Mouse (Mus musculus) adrenal gland, postnatal 14 days (tissue): ENCODE measurements around the gene Aptx. TPM values are rescaled to one million over a fixed set of nuclear protein-coding genes. Genes with fewer than 3 reads are reported as not detected.

Experiments used
- DNase-seq: peaks from one replicate; pipeline ENCODE4 v3.0.0; 2021; ENCODE audit warnings: mixed read lengths
- microRNA-seq, 2 experiments: library from miRNA; unstranded; fragments of <30 nt; microRNA quantifications; one replicate each; pipeline ENCODE4 v1.2.0; 2021
- total RNA-seq: library from RNA; stranded (reverse); gene quantifications from 2 replicates; pipeline ENCODE4 v1.2.3, GENCODE M21; 2021

The Aptx gene
- total RNA-seq, 1 experiment from 2014 or later: 17.8 TPM

- no peak for DNase-seq
Measured at GRCm38 (mm10) chr4:40673526-40673925, 29.5 kb downstream of the Aptx start.

GRCm38 (mm10) chr4:40666237-40667012 lies 36.6 kb downstream of the Aptx start:
- no peak for DNase-seq

GRCm38 (mm10) chr4:40651055-40651454 lies 51.9 kb downstream of the Aptx start:
- DNase-seq: no peak

DNA sequence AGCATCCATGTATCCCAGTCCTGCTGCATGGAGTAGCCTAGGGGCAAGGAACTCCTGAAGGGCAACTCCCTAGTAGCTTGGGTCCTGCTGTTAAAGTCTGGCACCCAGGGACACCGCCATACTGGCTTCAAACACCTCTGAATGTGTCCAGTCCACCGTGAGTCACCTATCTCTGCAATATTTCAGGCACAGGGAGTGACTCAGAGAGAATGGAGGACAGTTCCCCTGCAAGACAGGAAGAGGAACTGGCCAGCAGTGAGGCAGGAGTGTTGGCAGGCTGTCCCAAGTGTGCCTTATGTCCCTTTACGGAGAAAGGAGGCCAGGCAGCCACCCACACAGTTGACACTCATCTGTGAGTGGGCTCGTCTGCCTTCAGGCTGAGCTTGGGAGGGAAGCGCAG lies 53.9 kb downstream of the Aptx start:
- peak; percentile 40 for DNase-seq

GRCm38 (mm10) chr4:40643567-40643966 lies 59.4 kb downstream of the Aptx start:
- DNase-seq: peak; percentile 14

DNA sequence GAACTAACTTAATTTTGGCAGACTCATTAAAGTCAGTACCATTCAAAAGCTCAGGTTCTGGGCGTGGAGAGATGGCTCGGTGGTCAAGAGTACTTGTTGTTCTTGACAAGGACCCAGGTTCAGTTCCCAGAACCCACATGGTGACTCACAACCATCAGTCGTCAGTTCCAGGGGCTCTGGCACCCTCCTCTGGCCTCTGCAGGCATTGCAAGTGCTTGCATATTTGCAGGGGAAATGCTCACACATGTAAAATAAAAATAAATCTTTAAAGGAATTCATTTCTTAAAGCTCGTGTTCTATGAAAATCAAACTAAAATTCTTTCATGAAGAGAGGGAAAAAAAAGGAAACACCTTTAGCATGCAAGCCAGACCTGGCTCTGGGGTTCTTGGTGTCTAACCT lies 62.0 kb downstream of the Aptx start:
- no peak for DNase-seq

Small RNA genes lying within 50 kb of the gene (microRNA-seq; reads per million reads assigned to microRNA genes)
- 0 reads per million in 2 experiments for gene Mir207

Other genes starting within 250 kb of the Aptx start
- gene Tmem215, start 231.0 kb downstream of the Aptx start, total RNA-seq: 0.15 TPM in 1 of 2 replicates, not detected in the other
- gene Dnaja1, start 19.0 kb upstream of the Aptx start, total RNA-seq: 287 and 409 TPM in 2 replicates
- gene Smu1, start 54.7 kb upstream of the Aptx start, total RNA-seq: 55.8 and 62.3 TPM in 2 replicates
- 69.4 and 70.5 TPM in 2 replicates for gene B4galt1, start 150.8 kb upstream of the Aptx start, total RNA-seq
- gene Spink4, start 216.9 kb upstream of the Aptx start, total RNA-seq: 2.3 and 2.8 TPM in 2 replicates
- 247 and 248 TPM in 2 replicates for gene Bag1, start 245.1 kb upstream of the Aptx start, total RNA-seq
- gene Chmp5, start 245.2 kb upstream of the Aptx start, total RNA-seq: 74.8 and 78.5 TPM in 2 replicates